Mouse (Mus musculus): ENCODE measurements around the gene Strap.

- no peak for TF ChIP-seq CTCF (IDR thresholded peaks at IDR 0.05; ENCODE audit: insufficient read depth, low read depth, low read length)
- no peak for TF ChIP-seq POLR2A (IDR thresholded peaks at IDR 0.05; ENCODE audit: insufficient read depth, low read depth, low read length)
These were observed 24.5 kb upstream of the Strap start for GRCm38 (mm10) chr6:137710179-137711037.
